Mouse (Mus musculus) embryonic facial prominence, embryonic 12.5 days (tissue): ENCODE measurements around the gene Tbc1d8. TPM values are rescaled to one million over a fixed set of nuclear protein-coding genes. Genes with fewer than 3 reads are reported as not detected.

Experiments
- ATAC-seq: fragments of 200-750 bp; cut with Nextera tagmentation; 2 replicates; pipeline ENCODE4 v1.8.0; 2017; ENCODE audit not compliant: insufficient number of reproducible peaks, insufficient read depth, low FRiP score, low TSS enrichment
- H3K27ac ChIP-seq: fragments of 300-500 bp; sonication (generic); 2 replicates; pipeline ENCODE4 v1.5.1; 2016; ENCODE audit warnings: mild to moderate bottlenecking
- H3K27me3 ChIP-seq: fragments of 300-500 bp; sonication (generic); 2 replicates; pipeline ENCODE4 v1.6.1; 2016; ENCODE audit warnings: mild to moderate bottlenecking, moderate library complexity
- H3K36me3 ChIP-seq: fragments of 300-500 bp; sonication (generic); 2 replicates; pipeline ENCODE4 v1.6.1; 2016; ENCODE audit warnings: mild to moderate bottlenecking
- H3K4me1 ChIP-seq: fragments of 300-500 bp; sonication (generic); 2 replicates; pipeline ENCODE4 v1.6.1; 2016
- H3K4me2 ChIP-seq: fragments of 300-500 bp; sonication (generic); replicated peaks from 2 replicates; pipeline ENCODE4 v1.6.1; 2016; ENCODE audit warnings: mild to moderate bottlenecking, moderate library complexity
- H3K4me3 ChIP-seq: fragments of 300-500 bp; sonication (generic); 2 replicates; pipeline ENCODE4 v1.5.1; 2016; ENCODE audit warnings: mild to moderate bottlenecking
- H3K9ac ChIP-seq: fragments of 300-500 bp; sonication (generic); 2 replicates; pipeline ENCODE4 v1.6.1; 2016; ENCODE audit warnings: mild to moderate bottlenecking, moderate library complexity
- H3K9me3 ChIP-seq: fragments of 300-500 bp; sonication (generic); 2 replicates; pipeline ENCODE4 v1.6.1; 2016; ENCODE audit warnings: mild to moderate bottlenecking, moderate library complexity
- WGBS: fragments of 180-500 bp; shearing (Covaris S2); methylation state at CpG from one replicate; pipeline ENCODE4 v1.1.7; 2016; 5-methylcytosine and 5-hydroxymethylcytosine counted together
- polyA plus RNA-seq: library from polyadenylated mRNA; unstranded; fragments of >200 nt; fragmentation: Nextera tagmentation; extraction: Ambion mirVana; gene quantifications from 2 replicates; pipeline ENCODE4 v1.2.1, GENCODE M21; 2016

Gene Tbc1d8
- polyA plus RNA-seq, 1 experiment from 2014 or later = 9.4 TPM

GRCm38 (mm10) chr1:39389338-39389737, 89.2 kb downstream of the Tbc1d8 start:
- Histone ChIP-seq H3K27ac (no peak overlapping the region), H3K4me1 (0 out of 2 replicates have a peak, but pooled peaks cover under 1% of the 10 kb centered on the region), H3K27me3 (0 out of 2 replicates have a peak, but pooled peaks cover 5% of the 10 kb centered on the region), H3K9me3 (no peaks in the 10 kb centered on the region), H3K9ac (no peak overlapping the region), H3K36me3 (0 out of 2 replicates have a peak, but pooled peaks cover 4% of the 10 kb centered on the region), H3K4me3 (no peak overlapping the region), H3K4me2 (no peak overlapping the region)
- ATAC-seq = no peak
- WGBS = 90% methylated on average over 11 of the region's 11 CpGs

GRCm38 (mm10) chr1:39388163-39388562, 90.4 kb downstream of the Tbc1d8 start:
- Histone ChIP-seq H3K4me2 (no peak overlapping the region), H3K9ac (no peak overlapping the region), H3K27ac (no peak overlapping the region), H3K9me3 (no peaks in the 10 kb centered on the region), H3K4me1 (no peaks in the 10 kb centered on the region), H3K36me3 (0 out of 2 replicates have a peak, but pooled peaks cover 4% of the 10 kb centered on the region), H3K4me3 (no peak overlapping the region), H3K27me3 (0 out of 2 replicates have a peak, but pooled peaks cover 5% of the 10 kb centered on the region)
- WGBS = 81% methylated on average over 2 of the region's 2 CpGs
- no peak for ATAC-seq

- ATAC-seq = no peak
- Histone ChIP-seq H3K4me3 (no peak overlapping the region), H3K4me2 (no peak overlapping the region), H3K27me3 (0 out of 2 replicates have a peak, but pooled peaks cover 5% of the 10 kb centered on the region), H3K9ac (no peak overlapping the region), H3K27ac (no peak overlapping the region), H3K9me3 (no peaks in the 10 kb centered on the region), H3K4me1 (no peaks in the 10 kb centered on the region), H3K36me3 (0 out of 2 replicates have a peak, but pooled peaks cover 4% of the 10 kb centered on the region)
- 80% methylated on average over 4 of the region's 4 CpGs for WGBS
Measured at GRCm38 (mm10) chr1:39387497-39387896, 91.1 kb downstream of the Tbc1d8 start.

GRCm38 (mm10) chr1:39386456-39386855, 92.1 kb downstream of the Tbc1d8 start:
- H3K4me2 ChIP-seq = no peak overlapping the region
- 0 out of 2 replicates have a peak, but pooled peaks cover 5% of the 10 kb centered on the region for H3K27me3 ChIP-seq
- no peak overlapping the region for H3K4me3 ChIP-seq
- no peak for ATAC-seq
- H3K9me3 ChIP-seq = no peaks in the 10 kb centered on the region
- WGBS = 79% methylated on average over 3 of the region's 3 CpGs
- H3K4me1 ChIP-seq = no peaks in the 10 kb centered on the region
- no peak overlapping the region for H3K27ac ChIP-seq
- 0 out of 2 replicates have a peak, but pooled peaks cover 4% of the 10 kb centered on the region for H3K36me3 ChIP-seq
- H3K9ac ChIP-seq = no peak overlapping the region

GRCm38 (mm10) chr1:39384914-39385313, 93.6 kb downstream of the Tbc1d8 start:
- no peaks in the 10 kb centered on the region for H3K9me3 ChIP-seq
- 79% methylated on average over 9 of the region's 9 CpGs for WGBS
- no peaks in the 10 kb centered on the region for H3K4me1 ChIP-seq
- H3K9ac ChIP-seq = no peak overlapping the region
- H3K4me2 ChIP-seq = no peak overlapping the region
- H3K27ac ChIP-seq = no peak overlapping the region
- no peak for ATAC-seq
- H3K27me3 ChIP-seq = no peaks in the 10 kb centered on the region
- 0 out of 2 replicates have a peak, but pooled peaks cover 4% of the 10 kb centered on the region for H3K36me3 ChIP-seq
- H3K4me3 ChIP-seq = no peak overlapping the region

- H3K27ac ChIP-seq = no peak overlapping the region
- no peak overlapping the region for H3K9ac ChIP-seq
- H3K27me3 ChIP-seq = no peaks in the 10 kb centered on the region
- no peak for ATAC-seq
- no peak overlapping the region for H3K4me3 ChIP-seq
- 88% methylated on average over 9 of the region's 9 CpGs for WGBS
- H3K4me2 ChIP-seq = no peak overlapping the region
- H3K9me3 ChIP-seq = no peaks in the 10 kb centered on the region
- H3K4me1 ChIP-seq = no peaks in the 10 kb centered on the region
- H3K36me3 ChIP-seq = no peaks in the 10 kb centered on the region
Measured at GRCm38 (mm10) chr1:39381017-39381416, 97.5 kb downstream of the Tbc1d8 start.

GRCm38 (mm10) chr1:39379021-39379420, 99.5 kb downstream of the Tbc1d8 start:
- Histone ChIP-seq H3K4me3 (no peak overlapping the region), H3K9ac (no peak overlapping the region; the same call in 1 of the 2 replicates), H3K27ac (no peak overlapping the region), H3K4me2 (no peak overlapping the region), H3K27me3 (no peaks in the 10 kb centered on the region), H3K4me1 (no peaks in the 10 kb centered on the region), H3K36me3 (peaks cover 5% of the 10 kb centered on the region), H3K9me3 (no peaks in the 10 kb centered on the region)
- 74% methylated on average over 5 of the region's 5 CpGs for WGBS
- ATAC-seq = no peak

- Histone ChIP-seq H3K4me2 (no peak overlapping the region), H3K4me3 (no peak overlapping the region), H3K9me3 (no peaks in the 10 kb centered on the region), H3K9ac (no peak overlapping the region), H3K36me3 (peaks cover 10% of the 10 kb centered on the region), H3K27ac (no peak overlapping the region), H3K27me3 (no peaks in the 10 kb centered on the region), H3K4me1 (no peaks in the 10 kb centered on the region)
- 84% methylated on average over 1 of the region's 1 CpGs for WGBS
- ATAC-seq = no peak
Measured at GRCm38 (mm10) chr1:39378540-39378939, 100.0 kb downstream of the Tbc1d8 start.

GRCm38 (mm10) chr1:39376726-39377240, 101.8 kb downstream of the Tbc1d8 start:
- Histone ChIP-seq H3K9me3 (no peaks in the 10 kb centered on the region), H3K4me3 (no peak overlapping the region), H3K36me3 (peaks cover 27% of the 10 kb centered on the region), H3K4me1 (no peaks in the 10 kb centered on the region), H3K4me2 (no peak overlapping the region), H3K9ac (no peak overlapping the region), H3K27ac (no peak overlapping the region), H3K27me3 (no peaks in the 10 kb centered on the region)
- 89% methylated on average over 9 of the region's 9 CpGs for WGBS
- ATAC-seq = no peak

GRCm38 (mm10) chr1:39376121-39376520, 102.4 kb downstream of the Tbc1d8 start:
- Histone ChIP-seq H3K9me3 (no peaks in the 10 kb centered on the region), H3K4me1 (no peaks in the 10 kb centered on the region), H3K27ac (no peak overlapping the region), H3K36me3 (peaks cover 34% of the 10 kb centered on the region), H3K4me3 (no peak overlapping the region), H3K4me2 (no peak overlapping the region), H3K9ac (no peak overlapping the region), H3K27me3 (no peaks in the 10 kb centered on the region)
- no peak for ATAC-seq
- WGBS = 86% methylated on average over 7 of the region's 7 CpGs

GRCm38 (mm10) chr1:39374231-39374809, 104.2 kb downstream of the Tbc1d8 start:
- 84% methylated on average over 5 of the region's 5 CpGs for WGBS
- Histone ChIP-seq H3K27me3 (no peaks in the 10 kb centered on the region), H3K4me3 (no peak overlapping the region), H3K9me3 (no peaks in the 10 kb centered on the region), H3K4me2 (no peak overlapping the region), H3K9ac (no peak overlapping the region), H3K36me3 (peaks cover 51% of the 10 kb centered on the region), H3K27ac (no peak overlapping the region), H3K4me1 (peaks cover 6% of the 10 kb centered on the region)
- no peak for ATAC-seq

- Histone ChIP-seq H3K27ac (no peak overlapping the region), H3K9me3 (no peaks in the 10 kb centered on the region), H3K9ac (no peak overlapping the region), H3K4me1 (peaks cover 13% of the 10 kb centered on the region), H3K4me3 (no peak overlapping the region), H3K36me3 (peaks cover 51% of the 10 kb centered on the region), H3K27me3 (no peaks in the 10 kb centered on the region), H3K4me2 (no peak overlapping the region)
- WGBS = 74% methylated on average over 4 of the region's 4 CpGs
- no peak for ATAC-seq
Measured at GRCm38 (mm10) chr1:39373378-39373777, 105.2 kb downstream of the Tbc1d8 start.
